Mouse (Mus musculus) heart, embryonic 11.5 days (tissue): ENCODE results near the gene Rxfp1. TPM values are rescaled to one million over a fixed set of nuclear protein-coding genes. Genes with fewer than 3 reads are reported as not detected.

ENCODE experiments used
- ATAC-seq: fragments of 200-750 bp; cut with Nextera tagmentation; replicated peaks from 2 replicates; pipeline ENCODE4 v1.8.0; 2017; ENCODE audit warnings: moderate library complexity; ENCODE audit not compliant: insufficient number of reproducible peaks, low FRiP score, low TSS enrichment
- H3K27ac ChIP-seq: fragments of 300-500 bp; sonication (generic); 2 replicates; pipeline ENCODE4 v1.5.1; 2014; ENCODE audit warnings: mild to moderate bottlenecking, low read depth, low read length
- H3K27me3 ChIP-seq: fragments of 300-500 bp; sonication (generic); 2 replicates; pipeline ENCODE4 v1.6.1; 2014; ENCODE audit warnings: mild to moderate bottlenecking, low read length, mixed read lengths; ENCODE audit not compliant: control insufficient read depth, insufficient read depth
- H3K36me3 ChIP-seq: fragments of 300-500 bp; sonication (generic); 2 replicates; pipeline ENCODE4 v1.6.1; 2014; ENCODE audit warnings: mild to moderate bottlenecking, low read length, moderate library complexity, mixed read lengths; ENCODE audit not compliant: control insufficient read depth, insufficient read depth
- H3K4me1 ChIP-seq: fragments of 300-500 bp; sonication (generic); 2 replicates; pipeline ENCODE4 v1.6.1; 2014; ENCODE audit warnings: low read length; ENCODE audit not compliant: control insufficient read depth, insufficient read depth
- H3K4me2 ChIP-seq: fragments of 300-500 bp; sonication (generic); 2 replicates; pipeline ENCODE4 v1.6.1; 2014; ENCODE audit warnings: mild to moderate bottlenecking, moderate library complexity
- H3K4me3 ChIP-seq: fragments of 300-500 bp; sonication (generic); 2 replicates; pipeline ENCODE4 v1.5.1; 2014; ENCODE audit warnings: low read depth, low read length
- H3K9ac ChIP-seq: fragments of 300-500 bp; sonication (generic); 2 replicates; pipeline ENCODE4 v1.6.1; 2014; ENCODE audit warnings: mild to moderate bottlenecking, low read depth, low read length, moderate library complexity
- H3K9me3 ChIP-seq: fragments of 300-500 bp; sonication (generic); replicated peaks from 2 replicates; pipeline ENCODE4 v1.6.1; 2016; ENCODE audit warnings: low read length; ENCODE audit not compliant: control insufficient read depth
- WGBS: fragments of 180-500 bp; shearing (Covaris S2); extraction: QIAGEN DNeasy Blood & Tissue Kit; methylation state at CpG from one replicate; pipeline ENCODE4 v1.1.7; 2014; ENCODE audit not compliant: insufficient replicate concordance; 5-methylcytosine and 5-hydroxymethylcytosine counted together
- polyA plus RNA-seq: library from polyadenylated mRNA; unstranded; fragments of >200 nt; fragmentation: Nextera tagmentation; extraction: Ambion mirVana; gene quantifications from 2 replicates; pipeline ENCODE4 v1.2.1, GENCODE M21; 2014

The Rxfp1 gene
- polyA plus RNA-seq, 1 experiment from 2014 or later: 5.4 TPM

DNA sequence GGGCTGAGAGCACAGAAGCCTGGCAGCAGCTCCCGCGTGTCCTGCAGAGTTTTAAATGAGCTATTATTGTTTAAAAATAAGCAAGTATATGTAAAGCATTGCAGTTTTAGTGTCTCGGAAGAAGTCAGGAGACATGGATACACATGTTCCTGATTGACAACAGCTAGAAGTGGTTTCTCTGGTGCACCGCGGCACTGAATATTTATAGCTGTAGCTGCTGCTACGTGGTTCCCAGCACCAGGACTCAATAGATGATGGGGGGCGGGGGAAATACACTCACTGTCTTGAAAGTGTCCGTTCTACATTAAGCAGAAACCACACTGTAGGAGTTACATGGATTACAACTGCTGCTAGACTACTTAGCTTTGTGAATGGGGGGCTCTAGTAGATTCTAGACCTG, 54.2 kb downstream of the Rxfp1 start:
- peak overlapping the region; percentile 47 for H3K27ac ChIP-seq
- no peak overlapping the region for H3K4me2 ChIP-seq
- H3K9ac ChIP-seq: no peak overlapping the region
- WGBS: 56% methylated on average over 8 of the region's 8 CpGs
- no peaks in the 10 kb centered on the region for H3K36me3 ChIP-seq
- H3K27me3 ChIP-seq: no peaks in the 10 kb centered on the region
- ATAC-seq: no peak
- H3K4me3 ChIP-seq: no peak overlapping the region
- 0 out of 2 replicates have a peak, but pooled peaks cover 3% of the 10 kb centered on the region for H3K9me3 ChIP-seq
- no peaks in the 10 kb centered on the region for H3K4me1 ChIP-seq

DNA sequence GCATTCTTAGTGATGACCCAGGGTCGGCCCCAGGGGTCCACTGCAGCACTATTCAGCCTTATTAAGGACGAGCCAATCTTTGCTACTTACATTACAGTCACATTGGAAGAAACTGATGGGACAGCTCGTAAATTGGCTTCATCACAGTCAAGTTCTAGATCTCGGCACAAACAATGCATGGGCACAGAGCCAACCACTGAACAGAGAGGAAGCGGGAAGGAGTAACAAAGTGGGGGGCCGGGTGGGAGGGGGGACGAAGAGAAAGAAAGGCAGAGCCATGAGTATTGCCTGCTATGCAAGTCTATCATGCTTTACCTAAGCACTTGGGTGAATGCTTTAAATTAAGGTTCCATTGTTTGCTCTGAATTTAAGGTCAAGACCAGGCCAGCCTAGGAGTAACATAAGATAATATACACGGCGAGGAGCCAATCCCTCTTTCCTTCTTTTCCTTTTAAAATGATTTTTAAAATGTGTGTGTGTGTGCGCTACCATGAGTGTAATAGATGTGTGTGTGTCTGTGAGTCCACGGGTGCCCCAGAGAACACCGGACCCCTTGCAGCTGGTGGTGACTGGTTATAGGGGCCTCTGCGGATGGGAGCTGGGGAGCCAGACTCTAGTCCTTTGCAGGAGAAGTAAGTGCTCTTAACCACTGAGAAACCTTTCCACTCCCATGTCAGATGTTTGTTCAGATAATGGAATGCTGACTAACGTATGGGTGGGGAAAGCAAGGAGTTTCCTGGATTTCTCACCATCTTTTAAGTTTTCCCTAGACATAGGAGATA, 55.1 kb downstream of the Rxfp1 start:
- WGBS: 72% methylated on average over 14 of the region's 14 CpGs
- no peak for ATAC-seq
- 0 out of 2 replicates have a peak, but pooled peaks cover 3% of the 10 kb centered on the region for H3K9me3 ChIP-seq
- H3K4me1 ChIP-seq: no peaks in the 10 kb centered on the region
- no peaks in the 10 kb centered on the region for H3K36me3 ChIP-seq
- H3K9ac ChIP-seq: no peak overlapping the region
- no peak overlapping the region for H3K4me2 ChIP-seq
- H3K27me3 ChIP-seq: no peaks in the 10 kb centered on the region
- H3K4me3 ChIP-seq: no peak overlapping the region
- no peak overlapping the region; the same call in 1 of the 2 replicates for H3K27ac ChIP-seq

DNA sequence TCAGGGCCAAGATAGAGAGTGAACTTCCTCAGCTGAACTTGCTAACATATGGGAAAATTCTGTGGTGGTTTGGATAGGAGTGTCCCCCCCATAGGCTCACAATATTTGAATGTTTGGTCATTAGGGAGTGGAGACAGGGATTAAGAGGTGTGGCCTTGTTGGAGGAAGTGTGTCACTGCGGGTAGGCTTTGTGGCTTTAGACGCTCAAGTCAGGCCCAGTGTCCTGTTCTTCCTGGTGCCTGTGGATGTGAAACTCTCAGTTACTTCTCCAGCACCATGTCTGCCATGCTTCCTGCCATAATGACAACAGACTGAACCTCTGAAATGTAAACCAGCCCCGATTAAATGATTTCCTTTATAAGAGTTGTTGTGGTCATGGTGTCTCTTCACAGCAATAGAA, 61.3 kb downstream of the Rxfp1 start:
- H3K9ac ChIP-seq: no peak overlapping the region
- no peaks in the 10 kb centered on the region for H3K36me3 ChIP-seq
- H3K4me3 ChIP-seq: no peak overlapping the region
- no peaks in the 10 kb centered on the region for H3K27me3 ChIP-seq
- ATAC-seq: no peak
- H3K4me1 ChIP-seq: no peaks in the 10 kb centered on the region
- WGBS: 86% methylated on average over 3 of the region's 3 CpGs
- no peak overlapping the region for H3K27ac ChIP-seq
- H3K4me2 ChIP-seq: no peak overlapping the region
- H3K9me3 ChIP-seq: no peaks in the 10 kb centered on the region

DNA sequence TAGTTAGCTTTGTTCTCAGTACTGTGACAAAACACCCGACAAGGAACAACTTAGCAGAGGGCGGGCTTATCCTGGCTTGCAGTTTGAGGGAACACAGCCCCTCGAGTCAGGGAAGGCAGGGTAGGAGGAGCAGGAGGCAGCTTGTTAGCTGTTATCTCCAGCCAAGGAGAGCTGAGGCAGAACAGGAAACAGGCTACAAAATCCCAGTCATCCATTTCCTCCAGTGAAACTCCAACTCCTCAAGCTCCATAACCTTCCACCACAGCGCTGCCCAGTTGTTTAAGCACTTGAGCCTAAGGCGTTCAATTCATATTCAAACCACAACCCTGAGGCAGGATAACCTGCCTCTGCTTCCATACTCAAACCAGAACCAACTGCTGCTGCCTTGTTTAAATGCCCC, 63.0 kb downstream of the Rxfp1 start:
- WGBS: 75% methylated on average over 5 of the region's 5 CpGs
- Histone ChIP-seq H3K4me3 (no peak overlapping the region), H3K4me1 (no peaks in the 10 kb centered on the region), H3K9me3 (no peaks in the 10 kb centered on the region), H3K36me3 (no peaks in the 10 kb centered on the region), H3K9ac (no peak overlapping the region), H3K27ac (no peak overlapping the region), H3K4me2 (no peak overlapping the region), H3K27me3 (no peaks in the 10 kb centered on the region)
- no peak for ATAC-seq

DNA sequence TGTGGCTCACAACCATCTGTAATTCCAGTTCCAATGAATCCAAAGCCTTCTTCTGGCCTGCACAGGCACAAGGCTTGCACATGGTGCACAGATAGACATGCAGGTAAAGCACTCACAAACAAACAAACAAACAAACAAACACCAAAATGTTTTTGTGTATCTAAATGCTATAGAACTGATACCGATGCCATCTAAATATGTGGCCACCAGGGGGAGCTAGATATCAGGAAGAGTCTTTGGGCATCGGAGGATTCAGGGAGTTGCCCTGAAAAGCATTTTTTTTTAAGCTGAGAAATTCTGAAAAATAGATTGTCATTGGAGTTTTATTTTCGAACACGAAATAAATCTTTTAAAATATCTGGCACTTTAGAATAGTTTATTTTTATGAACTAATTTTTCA, 64.6 kb downstream of the Rxfp1 start:
- H3K27ac ChIP-seq: no peak overlapping the region
- no peak overlapping the region for H3K9ac ChIP-seq
- no peaks in the 10 kb centered on the region for H3K36me3 ChIP-seq
- no peak for ATAC-seq
- no peaks in the 10 kb centered on the region for H3K27me3 ChIP-seq
- no peak overlapping the region for H3K4me3 ChIP-seq
- no peak overlapping the region for H3K4me2 ChIP-seq
- whole genome bisulfite sequencing: 14% methylated on average over 4 of the region's 4 CpGs
- H3K4me1 ChIP-seq: no peaks in the 10 kb centered on the region
- H3K9me3 ChIP-seq: no peaks in the 10 kb centered on the region

DNA sequence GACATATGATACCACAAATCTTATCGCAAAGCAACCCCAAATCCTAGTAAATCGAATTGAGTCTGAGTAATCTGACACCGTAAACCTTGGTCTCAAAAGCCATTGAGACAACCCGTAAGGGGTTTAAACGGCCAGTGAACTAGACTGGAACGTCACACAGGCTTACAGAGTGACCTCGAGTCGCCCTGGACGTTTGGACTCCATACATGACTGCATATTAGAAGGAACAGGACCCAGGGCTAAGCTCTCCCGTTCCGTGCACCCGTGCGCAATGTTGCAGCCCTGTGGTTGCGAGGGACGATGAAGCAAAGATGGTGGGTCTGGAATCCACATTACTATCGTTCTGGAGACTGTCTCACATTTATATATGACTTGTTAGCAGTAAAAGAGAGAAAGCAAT, 65.5 kb downstream of the Rxfp1 start:
- Histone ChIP-seq H3K4me2 (no peak overlapping the region), H3K4me1 (no peaks in the 10 kb centered on the region), H3K27me3 (no peaks in the 10 kb centered on the region), H3K9ac (no peak overlapping the region), H3K36me3 (no peaks in the 10 kb centered on the region), H3K27ac (no peak overlapping the region), H3K9me3 (no peaks in the 10 kb centered on the region), H3K4me3 (no peak overlapping the region)
- 81% methylated on average over 16 of the region's 16 CpGs for WGBS
- no peak for ATAC-seq

DNA sequence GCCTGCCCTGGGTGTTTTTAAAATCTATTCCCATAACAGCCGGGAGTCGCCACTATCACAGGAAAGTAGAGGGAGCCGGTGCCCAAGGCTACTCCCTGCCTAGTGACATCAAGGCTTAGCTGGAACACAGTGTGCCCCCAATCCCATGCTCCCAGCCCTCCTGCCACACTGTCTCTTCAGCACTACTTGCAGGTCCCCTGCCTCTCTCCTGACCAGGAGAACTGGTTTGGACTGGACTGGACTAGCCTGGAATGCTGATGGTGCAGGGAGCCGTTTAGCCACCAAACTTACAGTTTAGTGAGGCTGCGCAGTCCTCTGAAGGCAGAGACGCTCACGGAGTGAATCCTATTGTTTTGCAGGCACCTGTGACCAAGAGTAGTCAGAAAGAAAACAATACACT, 67.1 kb downstream of the Rxfp1 start:
- ATAC-seq: no peak
- Histone ChIP-seq H3K9me3 (no peaks in the 10 kb centered on the region), H3K36me3 (no peaks in the 10 kb centered on the region), H3K4me2 (no peak overlapping the region), H3K27me3 (no peaks in the 10 kb centered on the region), H3K4me3 (no peak overlapping the region), H3K27ac (no peak overlapping the region), H3K9ac (no peak overlapping the region), H3K4me1 (no peaks in the 10 kb centered on the region)
- 73% methylated on average over 7 of the region's 7 CpGs for WGBS

DNA sequence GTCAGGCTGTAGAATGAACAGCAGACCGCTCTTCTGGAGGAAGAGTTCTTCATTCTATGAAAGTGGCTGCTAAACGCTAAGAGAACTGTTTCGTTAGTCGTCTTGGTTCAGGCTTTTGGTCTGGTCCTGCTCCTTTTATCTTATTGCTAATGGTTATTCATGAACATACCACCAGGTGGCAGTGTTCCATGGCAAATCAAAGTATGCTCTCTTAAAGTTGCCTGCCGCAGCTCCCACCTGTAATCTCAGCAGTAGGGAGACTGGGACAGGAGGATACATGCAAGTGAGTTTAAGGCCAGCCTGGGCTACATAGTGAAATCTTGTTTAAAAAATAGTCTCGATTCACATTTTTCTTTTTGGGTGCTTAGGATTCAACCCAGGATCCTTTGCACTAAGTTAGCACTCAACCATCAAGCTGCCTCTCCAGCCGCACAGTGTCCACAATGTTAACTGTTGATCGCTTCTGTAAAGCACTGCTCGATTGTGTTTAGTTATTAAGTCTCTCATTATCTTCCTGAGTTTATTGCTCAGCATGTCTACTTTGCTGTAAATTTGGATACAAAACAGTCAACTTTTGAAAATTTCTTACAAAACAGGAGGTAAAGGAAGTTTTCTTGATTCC, 72.8 kb downstream of the Rxfp1 start:
- no peaks in the 10 kb centered on the region for H3K27me3 ChIP-seq
- no peaks in the 10 kb centered on the region for H3K9me3 ChIP-seq
- no peak overlapping the region for H3K4me2 ChIP-seq
- H3K9ac ChIP-seq: no peak overlapping the region
- no peak overlapping the region for H3K27ac ChIP-seq
- no peaks in the 10 kb centered on the region for H3K36me3 ChIP-seq
- no peak; the same call in 1 of the 2 replicates for ATAC-seq
- no peak overlapping the region for H3K4me3 ChIP-seq
- WGBS: 36% methylated on average over 9 of the region's 9 CpGs
- no peaks in the 10 kb centered on the region for H3K4me1 ChIP-seq

DNA sequence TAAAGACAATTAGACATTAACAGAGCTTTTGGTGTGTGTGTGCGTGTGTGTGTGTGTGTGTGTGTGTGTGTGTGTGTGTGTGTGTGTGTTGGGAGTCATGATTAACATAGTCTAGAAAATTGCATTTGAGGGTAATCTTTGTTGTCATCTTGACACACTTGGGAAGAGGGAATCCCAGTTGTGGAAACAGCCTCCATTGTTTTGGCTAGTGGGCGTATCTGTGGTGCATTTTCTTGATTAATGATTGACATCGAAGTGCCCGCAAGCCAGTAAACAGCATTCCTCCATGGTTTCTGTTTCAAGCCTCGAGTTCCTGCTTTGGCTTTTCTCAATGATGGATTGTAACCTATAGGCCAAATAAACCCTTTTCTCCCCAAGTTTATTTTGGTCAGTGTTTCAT, 81.0 kb downstream of the Rxfp1 start:
- no peak overlapping the region for H3K27ac ChIP-seq
- H3K4me3 ChIP-seq: no peak overlapping the region
- 67% methylated on average over 5 of the region's 5 CpGs for WGBS
- no peak for ATAC-seq
- H3K9ac ChIP-seq: no peak overlapping the region
- H3K27me3 ChIP-seq: no peaks in the 10 kb centered on the region
- no peaks in the 10 kb centered on the region for H3K36me3 ChIP-seq
- no peaks in the 10 kb centered on the region for H3K9me3 ChIP-seq
- H3K4me1 ChIP-seq: no peaks in the 10 kb centered on the region
- no peak overlapping the region for H3K4me2 ChIP-seq
